Mouse (Mus musculus) G1E-ER4 (cell line): ENCODE measurements around the gene Mettl8. TPM values are rescaled to one million over a fixed set of nuclear protein-coding genes. Genes with fewer than 3 reads are reported as not detected.

Source experiments
- GATA1 ChIP-seq: IDR thresholded peaks from one replicate; pipeline ENCODE4 v1.8.0; 2012; ENCODE audit warnings: low read length, inconsistent platforms
- polyA plus RNA-seq: library from polyadenylated mRNA; stranded (reverse); fragments of >175 nt; gene quantifications from 2 replicates; pipeline ENCODE4 v1.2.3, GENCODE M21; 2012

The Mettl8 gene
- polyA plus RNA-seq, 1 experiment: 28.5 TPM

DNA sequence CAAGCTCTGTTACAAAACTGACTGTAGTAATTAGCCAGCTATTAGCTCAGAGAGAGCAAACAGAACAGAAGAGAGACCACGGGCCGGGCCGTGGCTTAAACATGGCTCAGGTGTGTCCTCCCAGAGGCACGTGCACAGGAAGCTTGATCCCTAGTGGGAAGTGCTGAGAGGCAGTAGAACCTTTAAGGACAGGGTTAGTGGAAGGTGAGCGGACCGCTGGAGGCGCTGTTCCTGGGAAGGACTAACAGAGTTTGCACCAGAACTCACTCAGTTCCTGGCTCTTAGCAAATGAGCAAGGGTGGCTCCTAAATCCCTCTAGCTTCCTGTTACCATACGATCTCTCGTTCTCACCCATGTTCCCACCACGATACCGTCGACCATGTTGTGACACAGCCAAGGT, 6.5 kb downstream of the Mettl8 start:
- TF ChIP-seq GATA1: no peak

DNA sequence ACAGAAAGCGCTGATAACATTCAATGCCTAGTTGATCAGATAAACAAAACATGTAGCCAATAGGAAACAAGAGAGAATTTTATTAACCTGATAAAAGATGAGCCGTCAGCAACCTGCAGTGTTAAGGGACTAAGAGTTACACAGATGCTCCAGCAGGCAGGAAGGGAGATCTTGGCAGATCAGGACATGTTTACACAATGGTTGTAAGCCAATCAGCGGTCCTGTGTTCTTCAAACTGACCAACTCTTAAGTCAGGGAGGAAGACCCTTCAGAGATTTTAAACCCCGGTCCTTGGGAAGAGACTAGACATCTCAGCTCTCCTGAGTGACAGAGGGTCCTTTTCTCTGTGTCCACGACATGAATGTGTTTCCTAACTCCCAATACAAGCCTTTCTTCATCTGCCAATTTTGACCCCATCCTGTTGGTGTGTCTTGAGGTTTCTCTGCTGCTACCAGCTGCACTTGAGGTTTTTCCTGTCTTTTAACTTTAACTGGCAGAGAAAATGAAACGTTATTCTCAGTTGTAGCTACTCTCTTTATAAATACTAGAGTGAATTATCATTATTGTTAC, 8.5 kb downstream of the Mettl8 start:
- TF ChIP-seq GATA1: no peak

DNA sequence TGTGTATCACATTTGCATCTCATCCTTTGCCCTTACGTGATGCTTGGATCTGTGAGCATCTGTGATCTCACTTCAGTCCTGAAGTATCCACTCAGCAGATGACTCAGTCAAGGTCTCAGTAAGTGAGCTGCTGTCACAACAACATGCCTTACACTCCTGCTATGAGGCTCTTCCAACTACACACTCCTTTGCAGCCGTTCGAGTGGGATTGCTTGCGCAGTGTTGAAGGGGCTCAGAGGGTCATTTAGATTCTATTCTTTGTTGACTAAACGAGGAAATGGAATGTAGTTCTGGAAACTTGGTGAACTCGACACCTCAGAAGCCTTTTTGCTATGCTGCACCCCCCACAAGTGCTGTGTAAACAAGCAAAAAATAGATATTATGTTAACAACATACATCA, 9.2 kb downstream of the Mettl8 start:
- TF ChIP-seq GATA1: no peak

DNA sequence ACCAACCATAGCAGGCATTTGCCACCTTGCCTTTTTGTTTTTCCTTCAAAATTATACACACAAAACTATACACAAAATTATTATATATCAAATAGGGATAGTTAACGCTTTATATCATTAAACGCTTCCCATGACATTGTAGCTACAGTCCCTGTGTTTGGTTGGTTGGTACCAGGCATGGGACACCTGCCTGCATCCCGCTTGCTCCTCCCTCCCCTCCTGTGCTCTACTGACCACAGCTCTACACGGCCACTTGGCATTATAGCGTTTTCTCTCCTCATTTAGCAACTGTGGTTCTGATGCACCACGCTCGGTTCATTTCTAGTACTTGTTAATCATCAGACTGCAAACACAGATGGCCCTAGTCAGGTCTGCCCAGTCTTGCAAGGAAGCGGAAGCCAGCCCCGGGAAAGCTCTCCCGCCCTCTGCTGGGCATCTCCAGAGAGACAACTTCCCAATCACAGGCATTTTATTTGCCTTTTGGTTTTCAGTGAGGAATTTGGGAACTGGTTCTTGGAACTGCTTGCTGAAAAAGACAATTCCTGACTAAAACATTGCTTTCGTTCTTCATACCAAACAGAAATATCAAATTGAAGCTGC, 15.8 kb downstream of the Mettl8 start:
- TF ChIP-seq GATA1: no peak

DNA sequence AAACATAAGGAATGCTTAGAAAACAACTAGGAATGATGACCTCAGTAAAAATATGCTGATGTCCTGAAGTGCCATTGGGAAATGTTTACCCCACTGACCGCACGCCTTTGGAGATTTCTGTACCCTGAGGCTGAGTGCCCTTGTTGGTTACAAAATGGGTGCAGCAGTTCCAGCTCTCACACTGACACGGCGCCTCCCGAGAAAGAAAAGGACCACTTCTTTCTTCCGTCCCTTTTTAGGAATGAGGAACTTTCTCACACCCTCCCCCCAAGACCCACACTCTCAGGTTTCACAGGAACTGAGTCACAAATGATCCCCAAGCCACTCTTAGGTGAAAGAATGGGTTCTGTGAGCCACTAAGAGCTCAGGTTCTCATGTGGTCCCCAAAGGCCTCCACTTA, 17.9 kb downstream of the Mettl8 start:
- no peak for TF ChIP-seq GATA1

DNA sequence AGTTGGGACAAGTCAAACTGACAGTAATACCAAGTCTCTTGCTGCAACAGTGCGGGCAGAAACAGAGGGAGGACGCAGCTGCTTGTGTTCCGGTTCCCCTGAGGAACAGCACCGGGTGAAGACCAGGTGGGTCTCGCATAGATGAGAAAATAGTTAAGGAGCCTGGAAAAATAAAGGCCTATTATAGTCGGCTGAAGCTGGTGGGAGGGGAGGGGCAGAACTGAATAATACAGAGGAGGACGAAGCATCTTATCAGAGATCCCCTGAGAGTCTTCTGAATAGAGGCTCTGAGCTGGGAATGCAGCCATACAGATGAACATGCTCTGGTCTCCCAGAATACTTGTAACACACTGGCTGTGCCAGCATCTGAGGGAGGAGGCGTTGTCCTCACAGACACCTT, 21.4 kb downstream of the Mettl8 start:
- no peak for TF ChIP-seq GATA1

DNA sequence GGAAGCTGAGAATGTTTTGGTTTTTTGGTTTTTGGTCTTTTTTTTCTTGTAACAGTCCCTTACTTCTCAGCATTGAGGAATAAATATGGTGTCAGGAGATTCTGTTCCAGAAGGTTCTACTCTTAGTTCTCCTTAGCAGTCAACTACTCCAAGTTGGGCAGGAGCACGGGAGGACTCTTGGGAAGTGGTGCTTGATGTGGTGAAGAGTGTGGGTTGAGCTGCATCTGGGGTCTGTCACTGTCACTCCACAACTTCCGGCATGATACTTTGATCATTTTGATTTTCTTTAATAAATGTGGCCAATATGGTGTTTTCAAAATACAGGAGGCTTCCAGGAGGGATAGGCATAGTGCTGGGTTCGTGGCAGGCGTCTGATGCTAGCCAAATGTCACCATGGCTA, 22.4 kb downstream of the Mettl8 start:
- no peak for TF ChIP-seq GATA1

DNA sequence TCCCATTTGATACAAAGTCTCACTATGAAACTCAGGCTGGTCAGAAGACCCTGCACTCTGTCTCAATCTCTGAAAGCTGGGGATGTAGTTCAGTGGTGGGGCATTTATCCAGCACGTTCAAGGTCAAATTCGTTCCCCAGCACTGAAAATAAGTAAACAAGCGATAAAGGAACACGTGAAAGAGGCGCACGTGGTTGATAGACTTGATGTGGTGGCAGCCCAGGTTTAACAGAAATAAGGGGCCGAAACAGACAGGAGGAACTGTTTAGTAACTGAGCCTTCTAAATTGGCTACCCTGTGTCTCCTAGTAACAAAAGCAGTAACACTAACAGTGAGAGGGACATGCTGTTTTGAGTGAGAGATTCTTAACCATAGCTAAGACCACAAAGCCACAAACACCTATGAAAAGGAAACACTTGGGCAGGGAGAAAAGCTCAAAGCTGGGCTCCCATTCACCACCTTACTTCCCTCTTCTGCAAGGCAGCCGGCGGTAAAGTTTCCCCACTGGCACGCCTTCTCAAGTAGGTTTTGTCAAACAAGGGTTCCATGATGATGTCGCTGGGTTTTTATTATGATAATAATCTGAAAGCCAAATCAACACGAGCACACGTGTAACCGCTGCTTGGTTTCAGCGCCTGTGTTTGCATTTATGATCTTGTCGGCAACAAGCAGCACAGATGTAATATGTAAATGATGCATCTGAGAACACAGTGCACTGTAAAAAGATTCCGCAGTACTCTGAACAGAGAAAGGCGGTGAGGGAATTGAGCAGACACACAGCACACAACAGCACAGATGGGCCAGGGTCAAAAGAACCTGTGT, 23.2 kb downstream of the Mettl8 start:
- TF ChIP-seq GATA1: no peak

DNA sequence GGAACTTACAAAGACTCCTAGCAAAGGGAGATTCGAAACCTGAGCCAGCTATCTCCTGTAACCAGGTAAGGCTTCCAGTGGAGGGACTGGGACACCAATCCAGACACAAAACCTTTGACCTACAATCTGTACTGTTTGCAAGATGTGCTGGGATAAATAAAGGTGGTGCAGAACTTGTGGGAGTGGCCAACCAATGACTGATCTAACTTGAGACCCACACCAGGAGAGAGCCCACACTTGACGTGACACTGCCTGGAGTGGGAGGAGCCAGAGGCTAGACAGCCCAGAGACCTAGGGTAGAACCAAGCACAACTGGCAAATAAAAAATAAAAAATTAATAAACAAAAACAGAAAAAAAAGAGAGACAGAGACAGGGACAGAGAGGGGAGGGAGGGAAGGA, 24.7 kb downstream of the Mettl8 start:
- no peak for TF ChIP-seq GATA1

DNA sequence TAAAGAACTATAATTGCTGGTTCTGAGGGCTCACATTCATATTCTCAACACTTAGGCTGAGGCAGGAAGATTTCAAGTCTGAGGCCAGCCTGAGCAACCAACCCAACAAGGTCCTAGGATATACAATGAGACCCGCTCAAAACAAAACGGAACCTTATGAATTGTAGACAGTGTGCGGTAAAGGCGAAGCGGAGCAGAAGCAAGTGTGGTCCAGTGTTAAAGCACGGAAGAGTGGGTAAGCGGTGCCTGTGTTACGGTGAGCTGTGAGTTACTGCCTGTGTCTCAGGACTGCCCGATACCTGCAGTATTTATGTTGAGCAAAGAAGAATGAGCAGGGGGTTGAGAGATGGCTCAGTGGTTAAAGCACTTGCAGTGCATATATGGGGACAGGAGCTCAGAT, 27.8 kb downstream of the Mettl8 start:
- TF ChIP-seq GATA1: no peak

DNA sequence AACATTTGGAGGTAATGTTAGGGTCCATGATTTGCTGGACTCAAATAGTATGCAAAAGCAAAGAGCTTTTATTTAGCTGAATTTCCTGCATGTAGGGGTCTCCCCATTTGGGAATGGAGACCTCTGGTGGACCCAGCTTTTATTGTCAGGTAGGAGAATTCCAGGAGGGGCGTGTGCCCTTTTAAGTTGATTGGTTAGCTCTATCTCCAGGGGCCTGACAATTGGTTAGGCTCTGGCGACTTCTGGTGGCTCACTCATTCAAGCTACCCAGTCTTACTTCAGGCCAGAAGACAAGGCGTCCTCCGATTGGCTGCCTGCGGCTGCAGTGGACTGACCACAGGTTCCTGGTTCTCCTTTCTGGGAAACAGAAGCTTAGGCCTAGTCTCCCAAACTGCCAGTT, 28.6 kb downstream of the Mettl8 start:
- TF ChIP-seq GATA1: no peak

DNA sequence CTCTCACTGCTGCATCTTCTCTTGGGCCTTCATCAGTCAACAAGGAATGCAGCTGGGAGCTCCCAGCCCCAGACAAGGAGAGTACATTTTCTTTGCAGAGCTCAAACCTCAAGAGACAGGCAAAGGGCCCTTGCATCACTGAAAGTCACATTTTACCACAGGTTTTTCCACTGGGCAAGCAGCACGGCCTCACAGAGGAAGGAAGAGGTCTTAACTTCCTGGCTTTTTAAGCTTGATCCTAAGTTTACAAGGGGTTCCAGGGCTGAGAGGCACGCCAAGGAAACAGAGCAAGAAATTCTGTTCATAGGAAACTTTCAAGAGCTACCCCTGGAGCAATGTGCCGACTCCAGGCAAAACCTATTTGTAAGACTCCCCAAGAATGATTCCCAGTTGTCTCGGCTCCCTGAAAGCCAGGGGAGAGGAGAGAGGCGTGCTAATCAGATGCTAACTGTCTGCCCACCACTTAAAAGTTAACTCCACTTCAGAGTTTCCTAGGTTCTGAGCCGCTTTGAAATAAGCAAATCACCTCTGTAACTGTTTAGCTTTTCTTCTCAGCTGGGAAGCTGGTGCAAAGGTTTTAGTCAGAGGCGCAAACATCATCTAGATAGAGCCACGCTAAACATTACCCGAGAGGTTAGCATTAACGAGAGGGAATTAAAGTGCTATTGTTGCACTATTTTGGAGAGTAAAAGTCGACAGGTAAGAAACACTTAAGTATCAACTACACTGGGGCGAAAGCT, 29.6 kb downstream of the Mettl8 start:
- TF ChIP-seq GATA1: no peak

DNA sequence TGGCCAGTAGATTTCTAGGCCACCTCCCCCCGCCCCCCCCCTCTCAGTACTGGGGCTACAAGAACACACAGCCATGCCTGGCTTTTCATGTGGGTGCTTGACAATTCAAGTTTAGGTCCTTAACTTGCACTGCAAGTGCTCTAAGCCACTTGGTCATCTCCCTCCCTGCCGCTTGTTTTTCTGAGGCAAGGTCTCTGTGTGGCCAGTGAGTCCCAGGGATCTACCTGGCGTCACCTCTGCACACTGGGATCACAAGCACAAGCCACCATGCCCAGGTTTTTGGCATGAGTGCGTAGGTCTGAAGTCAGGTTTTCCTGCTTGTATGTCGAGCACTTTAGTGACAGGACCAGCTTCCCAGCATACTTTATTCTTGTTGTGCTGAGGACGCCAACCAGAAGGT, 31.4 kb downstream of the Mettl8 start:
- no peak for TF ChIP-seq GATA1

DNA sequence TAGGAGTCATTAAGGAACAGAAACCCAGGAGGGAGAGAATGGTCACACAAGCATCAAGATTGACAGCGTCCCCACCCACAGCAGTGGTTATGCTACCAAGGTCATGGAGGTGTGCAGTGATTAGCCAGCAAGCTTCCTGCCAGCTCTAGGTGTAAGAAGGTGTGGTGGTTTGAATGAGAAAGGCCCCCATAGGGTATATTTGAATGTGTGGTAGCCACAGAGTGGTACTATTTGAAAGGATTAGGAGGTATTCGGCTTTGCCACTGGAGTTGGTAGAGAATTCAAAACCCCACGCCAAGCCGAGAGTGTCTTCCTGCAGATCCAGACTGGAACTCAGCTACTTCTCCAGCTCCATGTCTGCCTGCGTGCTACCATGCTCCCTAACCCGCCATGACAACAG, 32.4 kb downstream of the Mettl8 start:
- TF ChIP-seq GATA1: no peak

DNA sequence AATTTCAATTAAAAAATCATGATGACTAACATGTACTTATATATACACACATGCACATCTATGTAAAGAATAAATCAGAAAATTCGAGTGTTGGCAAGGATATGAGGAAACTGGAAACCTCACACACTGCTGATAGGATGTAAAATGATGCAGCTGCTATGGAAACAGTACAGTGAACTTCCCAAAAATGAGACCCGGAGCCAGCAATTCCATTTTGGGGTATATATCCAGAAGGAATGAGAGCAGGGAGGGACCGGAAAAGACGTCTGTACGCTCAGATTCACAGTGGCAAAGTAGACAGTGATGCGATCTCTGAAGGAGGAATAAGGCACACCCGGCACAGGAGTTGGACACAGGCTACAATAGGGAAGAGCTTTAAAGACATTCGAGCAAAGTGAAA, 34.7 kb downstream of the Mettl8 start:
- no peak for TF ChIP-seq GATA1

DNA sequence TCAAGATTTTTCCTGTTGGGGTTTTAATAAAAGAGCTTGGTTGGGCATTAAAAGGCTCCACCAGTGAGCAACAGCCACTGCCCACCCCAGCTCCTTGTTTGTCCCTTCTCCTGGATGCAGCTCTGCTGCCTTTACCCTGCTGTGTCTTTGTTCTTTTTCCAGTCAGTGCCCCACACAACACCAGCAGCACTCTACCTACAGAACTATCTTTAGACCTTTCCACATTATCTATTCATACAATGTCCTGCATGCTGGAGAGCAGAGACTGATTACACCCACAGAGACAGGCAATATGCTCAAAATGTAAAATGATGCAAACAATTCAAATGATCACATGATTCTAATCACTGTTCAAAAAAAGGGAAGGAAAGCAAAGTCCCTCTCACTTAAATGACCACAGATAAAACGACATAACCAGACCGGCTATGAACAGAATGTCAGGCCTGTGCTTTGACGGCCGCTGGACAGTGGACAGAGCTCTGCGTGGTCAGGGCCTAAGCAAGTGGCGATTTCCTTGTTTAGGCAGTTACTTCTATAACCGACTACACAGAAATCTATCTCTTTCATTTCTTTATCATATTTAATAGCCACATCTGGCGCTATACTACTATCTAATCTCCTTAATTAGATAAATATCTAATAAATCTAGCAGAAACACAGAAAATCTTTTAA, 35.5 kb downstream of the Mettl8 start:
- no peak for TF ChIP-seq GATA1
